Mouse (Mus musculus) limb, embryonic 15.5 days (tissue): ENCODE results near the gene Plpp3. TPM values are rescaled to one million over a fixed set of nuclear protein-coding genes. Genes with fewer than 3 reads are reported as not detected.

Experiments
- polyA plus RNA-seq: library from polyadenylated mRNA; unstranded; fragments of >200 nt; fragmentation: Nextera tagmentation; extraction: Ambion mirVana; gene quantifications from 2 replicates; pipeline ENCODE4 v1.2.1, GENCODE M21; 2015

Plpp3 gene
- polyA plus RNA-seq, 1 experiment from 2014 or later: 143 TPM

Other genes with a start within 250 kb of the Plpp3 start
- 0.20 and 0.41 TPM in 2 replicates for gene Fyb2, start 243.9 kb upstream of the Plpp3 start, polyA plus RNA-seq
- 1.2 and 2.9 TPM in 2 replicates for gene Prkaa2, start 47.5 kb upstream of the Plpp3 start, polyA plus RNA-seq